Mouse (Mus musculus): ENCODE measurements around the gene Myg1.
"Not testable (repeated sequence)": the region's sequence is repeated elsewhere in the genome, so short reads cannot be mapped to it uniquely, and the experiment has no call there.

The Myg1 gene

GRCm38 (mm10) chr15:102331610-102332015 lies at the start of gene Myg1:
Gene Myg1, plus strand, starts transcription at chr15:102331709.
- in situ Hi-C loops (cut with MseI, MboI): no loop called here

- in situ Hi-C loops (cut with MseI, MboI): no loop called here
These were observed 48.8 kb upstream of the Myg1 start for GRCm38 (mm10) chr15:102282463-102283292.

GRCm38 (mm10) chr15:102283648-102284047 lies 47.9 kb upstream of the Myg1 start:
- in situ Hi-C loops (cut with MseI, MboI): no loop called here

- in situ Hi-C loops (cut with MseI, MboI): no loop called here
These were observed 44.1 kb upstream of the Myg1 start for GRCm38 (mm10) chr15:102287395-102287794.

GRCm38 (mm10) chr15:102295633-102296367 lies 35.7 kb upstream of the Myg1 start, which contains the start of gene Espl1:
Gene Espl1, plus strand, starts transcription at chr15:102296266.
- in situ Hi-C loops (cut with MseI, MboI): no loop called here

- in situ Hi-C loops (cut with MseI, MboI): no loop called here
These were observed 35.0 kb upstream of the Myg1 start for GRCm38 (mm10) chr15:102296368-102297006.

- in situ Hi-C loops (cut with MseI, MboI): no loop called here
These were observed 29.0 kb upstream of the Myg1 start for GRCm38 (mm10) chr15:102302542-102302941.

- in situ Hi-C loops (cut with MseI, MboI): no loop called here
These were observed 22.8 kb upstream of the Myg1 start for GRCm38 (mm10) chr15:102308717-102309116.

GRCm38 (mm10) chr15:102310074-102310845 lies 21.2 kb upstream of the Myg1 start:
- in situ Hi-C loops (cut with MseI, MboI): no loop called here

GRCm38 (mm10) chr15:102311489-102311888 lies 20.0 kb upstream of the Myg1 start:
- in situ Hi-C loops (cut with MseI, MboI): no loop called here

GRCm38 (mm10) chr15:102315292-102315691 lies 16.2 kb upstream of the Myg1 start:
- in situ Hi-C loops (cut with MseI, MboI): no loop called here

- in situ Hi-C loops (cut with MseI, MboI): no loop called here
These were observed 15.2 kb upstream of the Myg1 start for GRCm38 (mm10) chr15:102316263-102316662.

- in situ Hi-C loops (cut with MseI, MboI): no loop called here
These were observed 6.6 kb upstream of the Myg1 start for GRCm38 (mm10) chr15:102324654-102325473.

- in situ Hi-C loops (cut with MseI, MboI): no loop called here
These were observed 5.4 kb upstream of the Myg1 start, which contains the start of gene Pfdn5 for GRCm38 (mm10) chr15:102326022-102326576. Gene Pfdn5, plus strand, starts transcription at chr15:102326116.

- in situ Hi-C loops (cut with MseI, MboI): no loop called here
These were observed 4.6 kb upstream of the Myg1 start for GRCm38 (mm10) chr15:102326892-102327291.

GRCm38 (mm10) chr15:102335254-102335653 lies 3.7 kb downstream of the Myg1 start:
- in situ Hi-C loops (cut with MseI, MboI): no loop called here

- in situ Hi-C loops (cut with MseI, MboI): not testable (repeated sequence)
These were observed 4.4 kb downstream of the Myg1 start for GRCm38 (mm10) chr15:102335925-102336324.

GRCm38 (mm10) chr15:102336946-102337345 lies 5.4 kb downstream of the Myg1 start:
- in situ Hi-C loops (cut with MseI, MboI): no loop called here

GRCm38 (mm10) chr15:102339612-102340011 lies 8.1 kb downstream of the Myg1 start:
- in situ Hi-C loops (cut with MseI, MboI): no loop called here

- in situ Hi-C loops (cut with MseI, MboI): no loop called here
These were observed 10.1 kb downstream of the Myg1 start for GRCm38 (mm10) chr15:102341580-102341979.
